Mouse (Mus musculus) cerebellum, postnatal 25 days (tissue): Measurements from ENCODE around the gene Il12rb1.

Experiments
- DNase-seq, 2 experiments: peaks; one replicate each; pipeline ENCODE4 v3.0.0; 2021; ENCODE audit warnings: mixed read lengths in 2 of 2

Gene Il12rb1

DNA sequence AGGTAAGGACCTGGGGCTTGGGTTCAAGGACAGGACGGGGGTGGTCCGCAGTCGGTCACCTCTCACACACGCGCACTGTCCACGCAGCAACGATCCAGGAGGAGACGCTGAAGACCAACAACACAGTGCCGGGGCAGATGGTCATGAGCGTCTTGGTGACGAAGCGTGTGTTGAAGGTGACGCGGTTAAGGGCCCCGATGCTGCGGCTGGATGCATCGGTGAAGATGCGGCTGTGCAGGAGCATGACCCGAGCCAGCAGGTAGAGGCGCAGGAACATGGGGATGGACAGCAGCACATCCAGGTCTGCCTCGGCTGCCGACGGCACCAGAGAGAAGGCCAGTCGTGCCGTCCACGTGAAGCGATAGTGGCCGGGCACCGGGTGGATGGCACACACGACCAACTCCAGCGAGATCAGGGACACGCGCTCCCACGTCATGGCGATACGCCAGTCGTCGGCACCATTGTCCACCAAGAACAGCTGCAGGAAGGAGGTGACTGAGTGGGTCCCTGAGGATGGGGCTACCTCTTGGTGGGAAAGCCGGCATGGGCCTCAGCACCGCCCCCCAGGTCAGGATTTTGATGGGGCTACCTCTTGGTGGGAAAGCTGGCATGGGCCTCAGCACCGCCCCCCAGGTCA is 44.5 kb downstream of the Il12rb1 start:
- DNase-seq = no peak

DNA sequence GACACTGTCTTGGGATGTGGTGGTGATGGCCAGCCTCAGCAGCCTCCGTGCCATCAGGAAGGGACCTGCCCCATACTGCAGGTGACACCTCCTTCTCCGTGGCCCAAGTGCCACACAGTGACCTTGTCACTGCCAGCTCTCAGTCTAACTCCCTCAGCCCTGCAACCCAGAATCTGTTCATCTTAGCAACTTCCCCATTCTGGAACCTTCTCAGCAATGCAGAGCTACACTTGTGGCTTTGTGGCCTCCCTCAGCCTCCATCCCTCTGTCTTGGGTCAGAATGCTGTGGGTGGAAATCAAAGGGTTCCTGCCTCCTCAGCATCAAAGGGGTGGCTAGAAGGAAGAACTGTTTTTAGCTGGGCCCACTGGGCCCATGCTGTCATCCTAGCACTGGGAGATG is 45.6 kb downstream of the Il12rb1 start:
- no peak for DNase-seq

DNA sequence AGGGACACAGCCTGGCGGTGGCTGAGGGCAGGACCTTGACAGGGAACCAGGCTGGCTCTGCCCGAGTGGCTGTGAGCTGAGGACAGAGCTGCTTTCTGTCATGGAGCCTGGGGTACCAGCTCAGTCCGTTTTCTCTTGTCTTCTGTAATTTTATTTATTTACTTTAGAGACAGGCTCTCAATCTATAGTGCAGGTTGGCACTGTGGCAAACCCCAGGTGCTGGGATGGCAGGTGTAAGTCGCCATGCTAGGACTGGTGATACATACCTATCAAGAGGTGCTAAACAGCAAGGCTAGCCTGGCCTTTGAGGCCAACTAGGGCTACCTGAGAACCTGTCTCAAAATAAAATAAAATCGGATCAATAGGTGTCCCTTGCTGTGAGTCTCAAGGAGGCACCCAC is 47.8 kb downstream of the Il12rb1 start:
- DNase-seq = no peak

DNA sequence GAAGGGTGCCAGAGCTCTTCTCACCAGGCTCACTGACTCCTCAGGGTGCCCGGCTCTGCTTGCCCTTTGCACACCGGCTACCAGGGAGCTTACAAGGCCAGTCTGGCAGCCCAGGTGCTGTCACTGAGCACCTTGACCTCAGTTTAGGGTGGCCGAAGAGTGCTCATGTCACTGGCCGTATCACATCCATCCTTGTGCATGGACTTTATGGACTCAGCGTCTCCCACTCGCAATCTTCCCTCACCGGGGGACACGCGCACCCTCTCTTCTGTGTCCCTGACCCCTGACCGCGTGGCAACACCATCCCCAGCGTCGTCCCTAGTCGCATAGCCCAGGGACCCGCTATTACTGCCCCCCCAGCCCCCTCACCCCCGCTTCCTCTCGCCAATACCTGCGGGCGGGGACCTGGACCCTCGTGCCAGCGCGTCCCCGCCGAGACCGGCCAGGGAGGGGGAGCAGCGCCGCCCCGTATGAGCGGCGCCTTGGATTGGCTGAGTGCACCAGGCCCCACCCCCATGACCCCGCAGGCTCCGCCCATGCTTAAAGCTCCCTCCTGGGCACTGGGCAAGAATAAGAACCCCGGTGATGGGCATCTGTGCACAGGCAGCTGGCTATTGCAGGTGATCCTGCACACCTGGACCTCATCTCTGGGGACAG is 48.4 kb downstream of the Il12rb1 start:
- DNase-seq = peak; percentile 86 to 91

DNA sequence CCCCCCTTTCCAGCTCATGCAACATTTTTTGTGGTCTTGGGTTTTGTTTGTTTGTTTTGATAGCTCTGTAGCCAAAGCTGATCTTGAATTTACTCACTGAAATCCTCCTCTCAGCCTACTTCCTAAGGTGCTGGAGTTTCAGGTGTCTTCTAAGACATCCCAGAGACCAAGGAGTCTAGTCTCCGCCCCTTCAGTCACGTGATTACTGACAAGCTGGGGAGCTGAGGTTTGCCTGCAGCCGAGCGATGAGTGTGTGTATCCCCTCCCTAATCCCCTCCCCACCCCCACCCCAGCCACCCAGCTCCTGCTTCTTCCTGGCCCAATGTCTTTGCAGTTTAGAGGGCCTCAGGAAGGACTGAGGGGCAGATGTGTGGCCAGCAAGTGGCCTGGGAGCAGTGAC is 49.3 kb downstream of the Il12rb1 start:
- DNase-seq = no peak

DNA sequence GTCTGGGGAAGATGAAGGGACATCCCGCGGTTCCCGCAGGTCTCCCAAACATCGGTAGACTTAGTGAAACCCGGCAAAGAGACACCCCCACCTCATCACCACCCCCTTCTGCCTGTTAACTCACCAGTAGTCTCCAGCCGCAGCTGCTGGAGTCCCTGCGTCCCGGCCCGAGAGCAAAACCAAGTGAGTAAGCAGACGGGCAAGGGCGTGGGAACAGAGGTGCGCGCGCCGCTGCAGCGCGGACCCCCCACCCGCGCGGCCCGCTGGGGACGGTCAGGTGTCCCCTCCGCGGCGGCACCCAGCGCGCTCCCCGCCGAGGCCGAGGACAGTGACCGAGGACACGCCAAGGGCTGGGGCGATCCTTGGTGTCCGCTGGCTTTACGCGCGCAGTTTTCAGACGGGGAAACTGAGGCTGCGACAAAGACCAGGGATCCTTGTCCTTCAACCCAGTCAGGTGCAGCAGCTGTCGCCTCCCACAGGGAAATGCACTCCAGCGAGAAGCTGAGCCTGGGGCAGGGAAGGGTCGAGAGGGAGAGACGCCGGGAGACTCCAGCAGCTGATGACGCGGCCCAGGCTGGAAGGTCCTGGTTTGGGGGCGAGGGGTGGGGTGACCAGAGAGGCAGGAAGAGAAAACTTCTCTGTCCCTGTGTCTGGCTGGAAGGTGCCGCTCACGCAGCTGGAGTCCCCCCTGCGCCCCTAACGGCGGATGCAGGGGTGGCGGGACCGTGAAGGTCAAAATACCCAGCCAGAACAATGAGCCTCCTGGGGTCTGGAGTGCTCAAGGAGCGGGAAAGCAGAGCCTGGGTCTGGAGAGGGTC is 54.8 kb downstream of the Il12rb1 start, which contains the start of gene Kcnn1:
Gene Kcnn1, minus strand, starts transcription at position 435 of the 818 bp plus-strand sequence.
- no peak for DNase-seq

DNA sequence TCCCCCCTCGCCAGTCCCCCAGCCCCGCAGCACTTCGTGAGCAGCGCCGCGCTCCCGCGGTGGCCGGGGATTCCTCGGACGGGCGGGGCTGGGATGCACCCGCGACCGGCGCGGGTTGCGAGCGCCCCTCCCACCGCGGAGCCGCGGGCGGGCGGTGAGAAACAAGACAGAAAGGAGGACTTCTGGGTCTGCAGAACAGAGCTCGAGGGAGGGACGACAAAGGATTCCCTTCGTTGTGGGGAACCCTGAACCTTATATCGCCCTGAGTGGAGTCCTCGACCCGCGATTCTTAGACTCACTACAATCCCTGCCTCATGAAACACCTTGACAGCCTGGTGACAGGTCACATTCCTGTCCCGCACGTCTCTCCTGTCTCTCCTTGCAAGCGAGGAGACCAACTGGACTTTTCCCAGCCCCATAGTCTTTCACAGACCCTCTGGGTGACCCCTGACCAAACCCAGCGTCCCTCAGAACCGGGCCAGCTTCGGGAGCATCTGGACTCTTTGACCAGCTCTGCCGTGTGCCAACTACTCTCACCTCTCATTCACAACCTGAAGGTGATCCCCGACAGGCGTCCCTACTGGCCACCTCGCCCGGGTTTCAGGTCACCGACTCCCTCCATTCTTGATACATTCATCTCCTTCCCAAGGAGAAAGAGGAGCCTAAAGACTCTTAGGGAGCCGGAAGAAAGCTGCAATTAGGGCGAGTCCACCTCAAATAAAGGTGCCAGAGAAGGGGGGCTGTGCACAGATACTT is 55.9 kb downstream of the Il12rb1 start:
- DNase-seq = peak; percentile 48 to 63

DNA sequence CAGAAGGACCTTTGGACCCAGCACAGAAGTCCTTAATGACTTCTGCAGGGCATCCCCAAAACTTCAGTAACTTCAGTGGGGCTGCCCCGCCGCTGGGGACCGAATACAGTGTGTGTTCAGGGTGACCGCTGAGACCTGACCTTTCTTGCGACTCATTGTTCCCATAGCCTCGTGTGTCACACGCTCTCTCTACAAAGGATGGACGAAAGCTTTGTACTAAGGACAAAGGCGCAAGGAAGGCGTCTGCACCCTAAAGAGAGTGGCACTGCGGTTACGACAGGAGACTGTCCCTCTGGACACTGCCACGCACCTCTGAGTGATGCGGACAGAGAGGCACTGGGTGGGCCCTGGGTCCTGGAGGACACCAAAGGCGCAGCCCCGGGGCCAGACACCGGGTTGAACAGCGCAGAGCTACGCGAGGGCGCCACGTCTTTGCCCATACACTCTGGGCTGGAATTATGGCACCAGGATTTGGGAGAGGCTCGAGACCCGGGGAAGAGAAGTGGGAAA is 56.5 kb downstream of the Il12rb1 start:
- DNase-seq = peak; percentile 59 to 63

DNA sequence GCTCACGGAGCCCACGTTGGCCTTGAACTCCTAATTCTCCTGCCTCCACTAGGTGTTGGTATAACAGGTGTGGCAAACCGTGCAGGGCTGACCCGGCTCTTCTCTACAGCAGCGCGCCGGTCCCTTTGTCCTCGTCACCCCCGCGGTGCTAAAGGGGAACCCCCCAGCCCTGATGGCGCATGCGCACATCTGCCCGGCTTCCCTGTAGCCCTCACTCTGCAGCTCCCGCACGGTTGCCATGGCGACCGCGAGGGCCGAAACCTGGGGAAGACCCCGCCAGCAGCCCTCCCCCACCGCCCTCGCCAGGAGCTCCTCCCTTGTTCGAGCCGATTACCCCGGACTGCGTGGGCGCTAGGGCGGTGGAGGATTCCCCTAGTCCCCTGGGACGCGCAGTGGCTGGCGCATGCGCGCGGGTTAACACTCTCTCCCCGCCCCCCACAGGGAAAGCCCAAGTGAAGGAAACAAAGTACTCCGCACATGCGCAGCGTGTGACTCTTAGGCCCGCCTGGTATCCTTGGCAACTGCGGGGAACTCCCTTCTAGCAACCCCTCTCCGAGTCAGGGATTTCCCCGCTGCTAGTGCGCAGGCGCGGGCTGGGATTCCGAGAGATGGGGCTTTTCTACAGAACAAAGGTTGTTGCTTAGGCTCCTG is 57.2 kb downstream of the Il12rb1 start:
- DNase-seq = peak; percentile 99

DNA sequence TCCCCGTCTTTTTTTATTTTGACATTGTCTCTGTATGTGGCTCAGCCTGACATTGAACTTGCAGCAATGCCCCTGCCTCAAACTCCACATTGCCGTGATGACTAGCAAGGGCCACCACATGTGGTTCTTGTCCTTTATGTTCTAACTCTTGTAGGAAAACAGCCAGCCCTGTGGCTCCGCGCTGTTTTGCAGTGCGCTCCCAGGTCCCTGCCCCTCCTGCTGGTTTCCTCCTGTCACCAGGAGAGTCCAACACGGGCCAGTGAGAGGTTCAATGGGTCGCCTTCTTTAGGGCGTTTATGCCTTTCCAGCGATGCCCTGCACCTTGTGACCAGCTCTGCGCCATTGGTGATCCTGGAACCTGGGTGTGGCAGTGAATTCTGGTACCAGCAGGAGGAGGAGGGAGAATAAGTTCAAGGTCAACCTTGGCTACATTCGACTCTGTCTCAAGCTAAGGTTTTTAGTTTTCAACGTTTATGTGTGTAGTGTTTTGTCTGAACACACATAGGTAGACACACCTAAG is 57.8 kb downstream of the Il12rb1 start:
- DNase-seq = no peak

DNA sequence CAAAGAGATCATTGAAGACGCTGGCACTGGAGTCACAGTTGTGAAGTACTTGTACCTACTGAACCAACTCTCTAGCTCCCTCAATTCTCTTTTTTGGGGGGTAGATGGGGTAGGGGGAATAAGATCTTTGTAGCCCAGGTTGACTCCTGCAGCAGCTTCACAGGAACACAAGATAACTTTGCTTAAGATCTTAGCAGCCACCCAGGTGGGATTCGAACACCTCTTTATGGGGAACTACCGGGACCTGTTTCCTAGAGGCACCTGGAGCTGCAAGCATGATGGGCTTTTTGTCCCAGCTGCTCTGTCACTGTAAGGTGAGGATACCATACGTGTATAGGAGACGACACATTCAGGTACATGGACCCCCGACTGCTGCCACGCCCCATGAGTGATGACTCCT is 58.3 kb downstream of the Il12rb1 start:
- no peak for DNase-seq

DNA sequence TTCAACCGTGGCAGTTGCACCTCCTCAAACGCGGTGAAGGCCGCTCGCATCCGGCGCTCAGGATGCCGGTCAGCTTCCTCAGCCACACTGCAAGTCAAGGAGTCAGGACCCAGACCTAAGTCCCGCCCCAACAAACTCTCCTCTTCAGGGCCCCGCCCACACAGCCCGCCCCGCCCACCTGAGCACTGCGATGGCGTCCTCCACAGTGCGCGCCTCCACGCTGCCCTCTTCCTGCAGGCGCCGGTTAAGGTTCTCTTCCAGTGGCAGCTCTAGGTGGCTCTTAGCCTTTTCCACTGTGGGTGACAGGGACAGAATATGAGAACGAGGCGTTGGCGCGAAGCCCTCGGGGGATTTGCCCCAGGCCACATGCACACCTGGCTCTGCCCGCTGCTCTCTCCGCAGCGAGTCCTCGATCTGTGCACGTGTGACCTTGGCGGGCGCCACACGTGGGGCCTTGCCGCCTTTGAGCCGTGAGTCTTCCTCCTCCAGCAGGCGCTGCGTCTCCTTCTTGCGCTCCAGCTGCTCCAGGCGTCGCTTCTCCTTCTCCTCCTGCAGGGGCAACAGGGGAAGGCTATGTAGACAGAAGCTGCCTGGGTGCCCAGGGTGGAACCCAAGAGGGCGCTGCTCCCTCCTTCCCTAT is 60.4 kb downstream of the Il12rb1 start:
- DNase-seq = peak in 1 of 2 experiments; percentile 41

DNA sequence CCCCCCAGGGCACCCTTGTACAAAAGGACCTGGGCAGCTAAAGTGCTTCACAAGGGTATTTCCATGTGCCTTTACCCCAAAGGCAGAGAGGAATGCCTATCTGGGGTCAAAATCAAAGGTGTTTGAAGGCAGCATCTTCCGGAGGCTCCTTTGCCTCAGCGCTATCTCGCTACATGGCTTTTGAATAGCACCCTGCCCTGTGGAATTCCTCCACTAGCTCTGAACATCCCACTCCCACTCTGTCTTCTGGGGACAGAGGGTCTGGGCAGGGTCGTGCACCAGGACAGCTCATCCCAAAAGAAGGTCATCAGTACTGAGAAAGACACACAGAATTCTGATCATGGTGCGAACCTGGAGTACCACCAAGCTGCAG is 60.9 kb downstream of the Il12rb1 start:
- no peak for DNase-seq

DNA sequence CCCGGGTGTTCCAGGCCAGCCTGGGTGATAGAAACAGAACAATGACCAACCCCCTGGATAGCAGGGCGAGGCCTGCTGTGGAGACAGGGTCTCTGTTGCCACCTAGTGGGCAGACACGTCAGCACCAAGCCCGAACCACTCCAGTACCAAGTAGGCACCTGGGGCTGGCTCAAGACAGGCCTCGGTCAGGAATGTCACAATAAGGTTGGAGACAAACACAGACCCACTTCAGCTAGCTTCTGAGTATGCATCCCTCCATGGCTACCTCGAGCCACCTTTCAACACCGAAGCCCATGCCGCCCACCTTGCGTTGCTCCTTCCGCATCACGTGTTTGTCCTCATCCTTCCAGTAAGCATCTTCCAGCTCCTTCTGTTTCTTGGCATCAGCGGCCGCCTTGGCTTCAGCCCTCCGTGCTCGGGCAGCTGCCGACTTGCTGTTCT is 61.4 kb downstream of the Il12rb1 start:
- peak; percentile 78 to 84 for DNase-seq
